Mouse (Mus musculus): ENCODE measurements around the gene Hnf1a. TPM values are rescaled to one million over a fixed set of nuclear protein-coding genes. Genes with fewer than 3 reads are reported as not detected.
A peak's percentile ranks its signal among the peaks of the same experiment; 100 is the strongest.
"Not testable (repeated sequence)": the region's sequence is repeated elsewhere in the genome, so short reads cannot be mapped to it uniquely, and the experiment has no call there.

The Hnf1a gene
- polyA plus RNA-seq, 1 experiment from 2014 or later: not detected

- no peak for ATAC-seq (ENCODE audit: low FRiP score, low read depth)
These were observed 37.7 kb downstream of the Hnf1a start for GRCm38 (mm10) chr5:114933206-114933605.

GRCm38 (mm10) chr5:114931626-114932025, 39.3 kb downstream of the Hnf1a start:
- H3K9ac ChIP-seq: no peak overlapping the region
- no peak for ATAC-seq (ENCODE audit: low FRiP score, low read depth)

More at GRCm38 (mm10) chr5:114933206-114933605, 37.7 kb downstream of the Hnf1a start:
- no peak overlapping the region for H3K9ac ChIP-seq
- no peak overlapping the region for H3K4me2 ChIP-seq (replicated peaks)
- 79% methylated on average over 8 of the region's 8 CpGs for WGBS
- no peak overlapping the region for H3K4me3 ChIP-seq
- 0 out of 2 replicates have a peak, but pooled peaks cover 2% of the 10 kb centered on the region for H3K9me3 ChIP-seq
- no peaks in the 10 kb centered on the region for H3K36me3 ChIP-seq
- no peak overlapping the region for H3K27ac ChIP-seq
- H3K4me1 ChIP-seq: no peaks in the 10 kb centered on the region
- no peaks in the 10 kb centered on the region for H3K27me3 ChIP-seq

DNA sequence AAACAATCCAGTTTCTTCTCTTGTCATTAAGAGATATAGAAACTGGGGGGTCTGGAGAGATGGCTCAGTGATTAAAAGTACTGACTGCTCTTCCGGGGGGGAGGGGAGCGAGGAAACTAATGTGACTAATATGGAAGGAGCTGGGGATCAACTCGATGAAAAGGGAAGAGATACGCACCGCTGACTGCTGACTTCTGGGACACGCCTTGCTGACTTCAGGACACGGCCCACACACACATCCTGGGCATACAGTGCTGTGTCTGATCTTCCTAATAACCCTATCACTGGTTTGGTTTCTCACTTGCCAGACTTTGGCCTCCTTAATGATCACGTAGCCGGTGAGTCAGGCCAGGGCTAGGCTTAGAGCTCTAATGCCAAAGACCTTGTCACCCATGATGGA, 44.1 kb downstream of the Hnf1a start:
- Histone ChIP-seq H3K9me3 (0 out of 2 replicates have a peak, but pooled peaks cover 2% of the 10 kb centered on the region), H3K36me3 (no peaks in the 10 kb centered on the region), H3K4me2 (replicated peaks) (no peak overlapping the region), H3K9ac (no peak overlapping the region), H3K27me3 (no peaks in the 10 kb centered on the region), H3K27ac (no peak overlapping the region), H3K4me1 (peaks cover 14% of the 10 kb centered on the region), H3K4me3 (no peak overlapping the region)
- 85% methylated on average over 9 of the region's 9 CpGs for WGBS
- ATAC-seq (ENCODE audit: low FRiP score, low read depth): no peak

More at GRCm38 (mm10) chr5:114931626-114932025, 39.3 kb downstream of the Hnf1a start:
- no peak overlapping the region for H3K4me2 ChIP-seq (replicated peaks)
- no peak overlapping the region for H3K4me3 ChIP-seq
- H3K9me3 ChIP-seq: 0 out of 2 replicates have a peak, but pooled peaks cover 2% of the 10 kb centered on the region
- H3K27ac ChIP-seq: no peak overlapping the region
- no peaks in the 10 kb centered on the region for H3K36me3 ChIP-seq
- no peaks in the 10 kb centered on the region for H3K4me1 ChIP-seq
- H3K27me3 ChIP-seq: no peaks in the 10 kb centered on the region
- 60% methylated on average over 5 of the region's 5 CpGs for WGBS

GRCm38 (mm10) chr5:114926153-114926684, 44.7 kb downstream of the Hnf1a start:
- no peak overlapping the region for H3K4me2 ChIP-seq (replicated peaks)
- no peak overlapping the region for H3K4me3 ChIP-seq
- H3K9ac ChIP-seq: no peak overlapping the region
- H3K27me3 ChIP-seq: no peaks in the 10 kb centered on the region
- no peak for ATAC-seq (ENCODE audit: low FRiP score, low read depth)
- H3K36me3 ChIP-seq: no peaks in the 10 kb centered on the region
- H3K27ac ChIP-seq: no peak overlapping the region
- WGBS: 70% methylated on average over 1 of the region's 1 CpGs
- H3K9me3 ChIP-seq: no peaks in the 10 kb centered on the region
- H3K4me1 ChIP-seq: peaks cover 15% of the 10 kb centered on the region

GRCm38 (mm10) chr5:114922998-114923473, 47.9 kb downstream of the Hnf1a start, which contains the start of gene Oasl1:
Gene Oasl1, plus strand, starts transcription at chr5:114923240.
- ATAC-seq (ENCODE audit: low FRiP score, low read depth): 0 out of 2 replicates have a peak, but pooled peaks have one; percentile 36

DNA sequence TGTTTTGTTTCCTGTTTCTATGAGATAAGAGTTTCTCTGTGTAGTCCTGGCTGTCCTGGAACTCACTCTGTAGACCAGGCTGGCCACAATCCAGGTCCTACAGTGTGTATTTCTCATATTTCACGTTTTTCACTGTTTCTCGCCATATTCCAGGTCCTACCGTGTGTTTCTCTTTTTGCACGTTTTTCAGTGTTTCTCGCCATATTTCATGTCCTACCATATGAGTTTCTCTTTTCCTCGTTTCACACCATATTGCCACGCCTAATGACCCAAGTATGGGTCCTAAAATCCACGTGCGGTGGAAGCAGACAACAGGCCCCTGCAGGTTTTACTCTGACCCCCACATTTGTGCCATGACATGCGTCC, 48.5 kb downstream of the Hnf1a start:
- Histone ChIP-seq H3K27ac (no peak overlapping the region), H3K4me2 (replicated peaks) (no peak overlapping the region), H3K4me3 (no peak overlapping the region), H3K27me3 (no peaks in the 10 kb centered on the region), H3K9me3 (no peaks in the 10 kb centered on the region), H3K9ac (no peak overlapping the region), H3K36me3 (no peaks in the 10 kb centered on the region), H3K4me1 (peaks cover 15% of the 10 kb centered on the region)
- ATAC-seq (ENCODE audit: low FRiP score, low read depth): 0 out of 2 replicates have a peak, but pooled peaks have one; percentile 61
- WGBS: 58% methylated on average over 10 of the region's 10 CpGs

More at GRCm38 (mm10) chr5:114922998-114923473, 47.9 kb downstream of the Hnf1a start, which contains the start of gene Oasl1:
- Histone ChIP-seq H3K4me3 (peak within 1 kb of the TSS; percentile 34), H3K27ac (no peak within 1 kb of the TSS), H3K27me3 (no peaks in the 10 kb centered on the region), H3K4me2 (replicated peaks) (peak within 1 kb of the TSS; percentile 57), H3K9me3 (no peaks in the 10 kb centered on the region), H3K36me3 (no peaks in the 10 kb centered on the region), H3K9ac (peak within 1 kb of the TSS; percentile 32; the same call in 1 of the 2 replicates), H3K4me1 (peaks cover 15% of the 10 kb centered on the region)
- WGBS: 30% methylated on average over 15 of the region's 15 CpGs

DNA sequence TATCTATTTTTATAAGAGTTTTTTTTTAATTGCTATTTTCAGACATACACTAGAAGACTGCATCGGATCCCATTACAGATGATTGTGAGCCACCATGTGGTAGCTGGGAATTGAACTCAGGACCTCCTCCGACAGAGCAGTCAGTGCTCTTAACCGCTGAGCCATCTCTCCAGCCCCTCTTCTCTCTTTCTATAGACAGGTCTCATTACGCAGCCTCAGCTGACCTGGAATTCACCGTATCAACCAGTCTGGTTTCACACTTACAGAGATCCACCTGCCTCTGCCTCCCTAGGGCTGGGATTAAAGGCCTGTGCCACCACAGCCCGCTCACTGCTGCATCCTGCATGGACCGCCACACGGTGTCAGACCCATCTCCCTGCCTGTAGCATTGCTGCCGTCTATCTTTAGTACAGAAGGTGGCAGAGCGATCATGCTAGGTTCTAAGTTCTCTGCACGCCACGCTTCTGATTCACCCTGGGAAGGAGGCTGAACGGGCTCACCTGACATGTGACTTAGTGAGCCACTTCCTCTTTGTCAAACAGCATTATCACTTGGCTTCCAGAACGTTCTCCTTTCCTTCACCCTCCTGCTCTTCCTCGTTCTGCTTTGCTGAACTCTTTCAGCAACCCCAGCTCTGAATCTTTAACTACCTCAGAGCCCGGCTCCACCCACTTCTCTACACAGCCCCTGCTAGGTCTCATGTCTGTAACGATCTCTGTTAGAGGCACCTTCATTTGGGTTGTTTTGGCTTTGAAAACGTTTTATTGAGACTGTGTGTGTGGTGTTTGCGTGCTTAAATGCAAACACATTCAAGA, 49.1 kb downstream of the Hnf1a start:
- Histone ChIP-seq H3K27ac (no peak overlapping the region), H3K27me3 (no peaks in the 10 kb centered on the region), H3K9ac (no peak overlapping the region), H3K4me2 (replicated peaks) (no peak overlapping the region), H3K36me3 (no peaks in the 10 kb centered on the region), H3K4me1 (peaks cover 15% of the 10 kb centered on the region), H3K9me3 (no peaks in the 10 kb centered on the region), H3K4me3 (no peak overlapping the region)
- 67% methylated on average over 19 of the region's 19 CpGs for WGBS
- ATAC-seq (ENCODE audit: low FRiP score, low read depth): no peak

DNA sequence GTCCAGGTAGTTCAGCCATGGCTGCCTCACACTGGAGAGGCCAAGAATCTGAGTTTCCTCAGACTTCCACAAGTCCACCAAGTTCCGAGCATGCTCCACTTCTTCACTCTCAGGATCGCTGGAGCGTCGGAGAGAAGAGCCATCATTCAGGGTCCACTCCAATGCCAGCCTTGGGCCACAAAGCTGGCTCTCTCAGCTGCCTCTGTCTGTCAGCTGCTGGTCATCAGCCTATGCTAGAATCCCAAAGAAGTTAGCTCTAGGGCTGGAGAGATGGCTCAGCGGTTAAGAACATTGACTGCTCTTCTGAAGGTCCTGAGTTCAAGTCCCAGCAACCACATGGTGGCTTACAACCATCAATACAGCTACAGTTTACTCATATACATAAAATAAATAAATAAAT, 53.5 kb downstream of the Hnf1a start:
- not testable (repeated sequence) for H3K9me3 ChIP-seq; H3K36me3 ChIP-seq; H3K4me2 ChIP-seq (replicated peaks); H3K9ac ChIP-seq; ATAC-seq (ENCODE audit: low FRiP score, low read depth); H3K27me3 ChIP-seq; H3K4me3 ChIP-seq; H3K27ac ChIP-seq
- 0 out of 2 replicates have a peak, but pooled peaks cover 13% of the 10 kb centered on the region for H3K4me1 ChIP-seq
- 95% methylated on average over 5 of the region's 5 CpGs for WGBS

DNA sequence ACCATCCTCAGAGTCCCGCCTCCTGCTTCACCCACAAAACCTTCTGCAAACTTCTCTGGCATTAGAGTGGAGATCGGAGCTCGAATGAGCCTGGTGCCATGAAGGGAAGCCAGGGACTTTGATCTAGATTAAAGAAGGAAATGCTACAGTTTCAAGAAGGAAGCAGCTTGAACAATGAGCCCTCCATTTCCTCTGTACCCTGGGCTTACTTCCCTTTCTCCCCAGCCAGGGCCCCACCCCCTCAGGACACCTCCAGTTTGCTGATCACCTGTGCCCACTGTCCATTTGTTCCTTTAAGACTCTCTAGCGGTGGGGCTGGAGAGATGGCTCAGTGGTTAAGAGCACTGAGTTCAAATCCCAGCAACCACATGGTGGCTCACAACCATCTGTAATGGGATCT, 54.1 kb downstream of the Hnf1a start:
- ATAC-seq (ENCODE audit: low FRiP score, low read depth): no peak
- no peak overlapping the region for H3K4me2 ChIP-seq (replicated peaks)
- H3K9me3 ChIP-seq: no peaks in the 10 kb centered on the region
- no peak overlapping the region for H3K9ac ChIP-seq
- H3K27me3 ChIP-seq: no peaks in the 10 kb centered on the region
- H3K4me3 ChIP-seq: no peak overlapping the region
- no peaks in the 10 kb centered on the region for H3K36me3 ChIP-seq
- 82% methylated on average over 4 of the region's 4 CpGs for WGBS
- H3K4me1 ChIP-seq: 0 out of 2 replicates have a peak, but pooled peaks cover 7% of the 10 kb centered on the region
- H3K27ac ChIP-seq: no peak overlapping the region

DNA sequence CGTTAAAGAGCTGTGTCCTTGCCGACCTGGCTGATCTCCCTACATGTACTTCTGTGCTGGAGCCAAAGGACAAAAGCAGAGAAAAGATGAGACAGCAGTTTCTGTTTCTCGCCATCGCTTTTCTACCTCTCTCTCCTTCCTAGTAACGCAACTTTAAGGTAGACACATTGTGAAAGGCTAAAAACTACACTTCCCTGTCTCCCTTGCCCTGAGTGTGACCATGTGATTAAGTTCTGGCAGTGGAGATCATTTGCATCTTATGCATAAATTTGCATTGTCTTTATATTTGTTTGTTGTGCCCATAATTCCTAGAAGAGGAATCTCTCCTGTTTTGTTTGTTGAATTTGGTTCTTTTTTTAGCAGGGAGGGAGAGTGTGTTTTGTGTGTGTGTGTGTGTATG, 55.0 kb downstream of the Hnf1a start:
- no peaks in the 10 kb centered on the region for H3K9me3 ChIP-seq
- no peak overlapping the region for H3K4me2 ChIP-seq (replicated peaks)
- WGBS: 77% methylated on average over 5 of the region's 5 CpGs
- H3K36me3 ChIP-seq: no peaks in the 10 kb centered on the region
- ATAC-seq (ENCODE audit: low FRiP score, low read depth): no peak
- H3K9ac ChIP-seq: no peak overlapping the region
- H3K4me1 ChIP-seq: 0 out of 2 replicates have a peak, but pooled peaks cover 6% of the 10 kb centered on the region
- no peak overlapping the region for H3K4me3 ChIP-seq
- H3K27ac ChIP-seq: no peak overlapping the region
- no peaks in the 10 kb centered on the region for H3K27me3 ChIP-seq

DNA sequence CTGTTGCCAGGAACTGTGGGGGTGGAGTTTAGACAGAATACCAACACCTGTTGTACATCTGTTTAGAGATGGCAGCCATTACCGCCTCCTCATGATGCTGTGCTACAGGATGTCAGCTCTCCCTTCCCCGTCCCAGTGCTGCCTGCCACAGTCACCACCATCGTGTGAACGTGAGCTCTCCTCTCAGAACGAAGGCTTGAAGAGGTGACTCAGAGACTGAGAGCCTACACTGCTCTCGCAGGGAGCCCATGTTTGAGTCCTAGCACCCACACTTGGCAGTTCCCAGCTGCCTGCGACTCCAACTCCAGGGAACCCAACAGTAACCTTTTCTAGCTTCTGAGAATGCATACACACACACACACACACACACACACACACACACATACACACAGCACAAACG, 56.0 kb downstream of the Hnf1a start:
- H3K36me3 ChIP-seq: no peaks in the 10 kb centered on the region
- H3K4me1 ChIP-seq: 0 out of 2 replicates have a peak, but pooled peaks cover 6% of the 10 kb centered on the region
- no peak overlapping the region for H3K4me2 ChIP-seq (replicated peaks)
- no peaks in the 10 kb centered on the region for H3K27me3 ChIP-seq
- no peak overlapping the region for H3K4me3 ChIP-seq
- H3K27ac ChIP-seq: no peak overlapping the region
- ATAC-seq (ENCODE audit: low FRiP score, low read depth): no peak
- 62% methylated on average over 8 of the region's 8 CpGs for WGBS
- H3K9me3 ChIP-seq: no peaks in the 10 kb centered on the region
- no peak overlapping the region for H3K9ac ChIP-seq

GRCm38 (mm10) chr5:114913686-114914085, 57.2 kb downstream of the Hnf1a start:
- Histone ChIP-seq H3K9ac (no peak overlapping the region), H3K27me3 (no peaks in the 10 kb centered on the region), H3K36me3 (no peaks in the 10 kb centered on the region), H3K4me2 (replicated peaks) (no peak overlapping the region), H3K4me3 (no peak overlapping the region), H3K4me1 (0 out of 2 replicates have a peak, but pooled peaks cover 7% of the 10 kb centered on the region), H3K27ac (no peak overlapping the region), H3K9me3 (no peaks in the 10 kb centered on the region)
- ATAC-seq (ENCODE audit: low FRiP score, low read depth): no peak
- 63% methylated on average over 4 of the region's 4 CpGs for WGBS
